In the genomic region with DNA sequence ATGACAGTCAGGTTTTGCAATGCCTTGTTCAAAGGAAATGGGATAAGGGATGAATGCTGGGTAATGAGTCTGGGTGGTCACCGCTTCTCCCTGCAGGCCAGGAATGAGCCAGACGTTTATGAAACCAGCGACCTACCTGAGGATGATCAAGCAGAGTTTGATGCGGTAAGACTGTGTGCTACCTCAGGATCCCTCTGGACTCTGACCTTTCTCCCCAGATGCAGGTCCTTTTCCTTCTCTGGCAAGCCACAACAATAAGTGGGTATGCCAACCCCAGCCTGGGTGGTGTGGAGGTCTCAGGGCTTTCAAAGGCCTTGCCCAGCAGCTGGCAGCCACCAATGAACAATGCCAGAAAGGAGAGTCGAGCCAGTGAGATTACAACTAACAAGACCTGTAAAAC, we compare ENCODE assay signal across 8 mouse cellular contexts. TPM values are rescaled to one million over a fixed set of nuclear protein-coding genes. Genes with fewer than 3 reads are reported as not detected.
A peak's percentile ranks its signal among the peaks of the same experiment; 100 is the strongest.
DNase-seq lines count a peak whose midpoint lies in the region; ATAC-seq and TF ChIP-seq lines count a peak whose summit lies in the region.

No protein-coding gene starts in this region.

- TF ChIP-seq POLR2A in small intestine, adult 2 months (IDR thresholded peaks at IDR 0.05; ENCODE audit: low read depth, low read length), result no peak

- H3K27me3 ChIP-seq in lung, embryonic 15.5 days, result peaks cover 23% of the 10 kb centered on the region
- H3K27me3 ChIP-seq in forebrain, embryonic 12.5 days, result peaks cover 16% of the 10 kb centered on the region
- H3K27me3 ChIP-seq in limb, embryonic 10.5 days (ENCODE audit: low read depth, poor library complexity, severe bottlenecking), result peaks cover 27% of the 10 kb centered on the region
- peaks cover 7% of the 10 kb centered on the region for H3K27me3 ChIP-seq in small intestine, adult 2 months (ENCODE audit: control insufficient read depth, insufficient read depth, low read length)

- H3K9me3 ChIP-seq in lung, embryonic 15.5 days, result no peaks in the 10 kb centered on the region
- H3K9me3 ChIP-seq in forebrain, embryonic 12.5 days, result no peaks in the 10 kb centered on the region
- no peaks in the 10 kb centered on the region for H3K9me3 ChIP-seq in limb, embryonic 10.5 days (replicated peaks)

- no peak for ATAC-seq in lung, embryonic 15.5 days (ENCODE audit: borderline replicate concordance, extremely low read depth, low FRiP score, low TSS enrichment)
- no peak for ATAC-seq in forebrain, embryonic 12.5 days (ENCODE audit: low FRiP score)

- peaks cover 29% of the 10 kb centered on the region for H3K36me3 ChIP-seq in lung, embryonic 15.5 days
- peaks cover 34% of the 10 kb centered on the region for H3K36me3 ChIP-seq in forebrain, embryonic 12.5 days (replicated peaks)
- peaks cover 50% of the 10 kb centered on the region for H3K36me3 ChIP-seq in limb, embryonic 10.5 days
- H3K36me3 ChIP-seq in small intestine, adult 2 months (ENCODE audit: control insufficient read depth, insufficient read depth, low read length), result peaks cover 22% of the 10 kb centered on the region

- no peak for TF ChIP-seq CTCF in small intestine, adult 2 months (IDR thresholded peaks at IDR 0.05; ENCODE audit: extremely low read depth, insufficient read length, insufficient replicate concordance, low read depth, low read length)

- no peak overlapping the region for H3K27ac ChIP-seq in lung, embryonic 15.5 days
- H3K27ac ChIP-seq in forebrain, embryonic 12.5 days, result no peak overlapping the region
- peak overlapping the region; percentile 93 for H3K27ac ChIP-seq in limb, embryonic 10.5 days
- H3K27ac ChIP-seq in small intestine, adult 2 months (ENCODE audit: insufficient read depth, low read depth, low read length), result peak overlapping the region; percentile 30; the same call in 1 of the 2 replicates

- peak overlapping the region; percentile 99 for H3K4me3 ChIP-seq in lung, embryonic 15.5 days
- H3K4me3 ChIP-seq in forebrain, embryonic 12.5 days (replicated peaks), result peak overlapping the region; percentile 87
- H3K4me3 ChIP-seq in limb, embryonic 10.5 days, result peak overlapping the region; percentile 87
- H3K4me3 ChIP-seq in small intestine, adult 2 months (ENCODE audit: low read depth, low read length), result peak overlapping the region; percentile 89

- no peak for DNase-seq in lung, postnatal 14 days
- no peak for DNase-seq in limb, embryonic 10.5 days (ENCODE audit: low spot score)
- no peak for DNase-seq in spleen, postnatal 14 days (ENCODE audit: low spot score in 2 of 2)
- DNase-seq in layer of hippocampus, postnatal 25 days (ENCODE audit: extremely low spot score in 1 of 2, low spot score in 1 of 2), result no peak
- DNase-seq in layer of hippocampus, adult 9-10 months (ENCODE audit: low spot score), result no peak

- H3K9ac ChIP-seq in lung, embryonic 15.5 days, result peak overlapping the region; percentile 100
- peak overlapping the region; percentile 98 for H3K9ac ChIP-seq in forebrain, embryonic 12.5 days

- 72% methylated on average over 5 of the region's 5 CpGs for WGBS in lung, embryonic 15.5 days
- WGBS in forebrain, embryonic 12.5 days, result 75% methylated on average over 5 of the region's 5 CpGs
- WGBS in limb, embryonic 10.5 days, result 77% methylated on average over 5 of the region's 5 CpGs
- 53% methylated on average over 5 of the region's 5 CpGs for WGBS in small intestine, adult 2 months

- H3K4me2 ChIP-seq in lung, embryonic 15.5 days, result peak overlapping the region; percentile 84
- peak overlapping the region; percentile 81 for H3K4me2 ChIP-seq in forebrain, embryonic 12.5 days

- H3K4me1 ChIP-seq in lung, embryonic 15.5 days, result peaks cover 26% of the 10 kb centered on the region
- H3K4me1 ChIP-seq in forebrain, embryonic 12.5 days, result peaks cover 40% of the 10 kb centered on the region
- H3K4me1 ChIP-seq in limb, embryonic 10.5 days, result peaks cover 27% of the 10 kb centered on the region
- peaks cover 14% of the 10 kb centered on the region for H3K4me1 ChIP-seq in small intestine, adult 2 months (ENCODE audit: control insufficient read depth, insufficient read depth, insufficient read length, low read length)

RNA-seq across cellular contexts. Expression of gene Dctn2, which starts 1.1 kb away (rescaled TPM):
- 184 and 189 TPM in 2 replicates for polyA plus RNA-seq in lung, embryonic 15.5 days (2015; fragmentation: Nextera tagmentation; extraction: Ambion mirVana)
- polyA plus RNA-seq in forebrain, embryonic 12.5 days (2016; fragmentation: Nextera tagmentation; extraction: Ambion mirVana), result 226 and 229 TPM in 2 replicates
- polyA plus RNA-seq in limb, embryonic 10.5 days (2016; fragmentation: Nextera tagmentation; extraction: Ambion mirVana), result 185 and 194 TPM in 2 replicates
- polyA plus RNA-seq in small intestine, adult 2 months (2012; rRNA removed), result 92.0 and 190 TPM in 2 replicates
- total RNA-seq in layer of hippocampus, postnatal 25 days (2021), result 100 to 1,000 TPM; 271 to 276 TPM

RNA-seq across cellular contexts. Expression of gene Kif5a, which starts 4.2 kb away (rescaled TPM):
- 0.70 and 1.3 TPM in 2 replicates for polyA plus RNA-seq in lung, embryonic 15.5 days (2015; fragmentation: Nextera tagmentation; extraction: Ambion mirVana)
- 44.1 and 53.1 TPM in 2 replicates for polyA plus RNA-seq in forebrain, embryonic 12.5 days (2016; fragmentation: Nextera tagmentation; extraction: Ambion mirVana)
- 1.4 and 2.2 TPM in 2 replicates for polyA plus RNA-seq in limb, embryonic 10.5 days (2016; fragmentation: Nextera tagmentation; extraction: Ambion mirVana)
- 1.1 and 1.8 TPM in 2 replicates for polyA plus RNA-seq in small intestine, adult 2 months (2012; rRNA removed)
- total RNA-seq in layer of hippocampus, postnatal 25 days (2021), result 100 to 1,000 TPM; 712 to 736 TPM

RNA-seq across cellular contexts. Expression of gene Mbd6, which starts 21.5 kb away (rescaled TPM):
- polyA plus RNA-seq in lung, embryonic 15.5 days (2015; fragmentation: Nextera tagmentation; extraction: Ambion mirVana), result 13.3 and 18.8 TPM in 2 replicates
- polyA plus RNA-seq in forebrain, embryonic 12.5 days (2016; fragmentation: Nextera tagmentation; extraction: Ambion mirVana), result 18.4 and 21.2 TPM in 2 replicates
- polyA plus RNA-seq in limb, embryonic 10.5 days (2016; fragmentation: Nextera tagmentation; extraction: Ambion mirVana), result 16.7 and 18.8 TPM in 2 replicates
- 39.3 and 76.2 TPM in 2 replicates for polyA plus RNA-seq in small intestine, adult 2 months (2012; rRNA removed)
- total RNA-seq in layer of hippocampus, postnatal 25 days (2021), result 10 to 100 TPM; 31.8 to 53.9 TPM

RNA-seq across cellular contexts. Expression of gene Mars, which starts 44.3 kb away (rescaled TPM):
- 104 and 108 TPM in 2 replicates for polyA plus RNA-seq in lung, embryonic 15.5 days (2015; fragmentation: Nextera tagmentation; extraction: Ambion mirVana)
- 177 and 183 TPM in 2 replicates for polyA plus RNA-seq in forebrain, embryonic 12.5 days (2016; fragmentation: Nextera tagmentation; extraction: Ambion mirVana)
- 170 and 205 TPM in 2 replicates for polyA plus RNA-seq in limb, embryonic 10.5 days (2016; fragmentation: Nextera tagmentation; extraction: Ambion mirVana)
- polyA plus RNA-seq in small intestine, adult 2 months (2012; rRNA removed), result 24.0 and 30.7 TPM in 2 replicates
- 10 to 100 TPM; 57.1 to 59.4 TPM for total RNA-seq in layer of hippocampus, postnatal 25 days (2021)

RNA-seq across cellular contexts. Expression of gene Arhgap9, which starts 54.4 kb away (rescaled TPM):
- 3.5 and 6.9 TPM in 2 replicates for polyA plus RNA-seq in lung, embryonic 15.5 days (2015; fragmentation: Nextera tagmentation; extraction: Ambion mirVana)
- polyA plus RNA-seq in forebrain, embryonic 12.5 days (2016; fragmentation: Nextera tagmentation; extraction: Ambion mirVana), result 0.64 and 1.3 TPM in 2 replicates
- 5.5 and 5.9 TPM in 2 replicates for polyA plus RNA-seq in limb, embryonic 10.5 days (2016; fragmentation: Nextera tagmentation; extraction: Ambion mirVana)
- 7.1 and 11.2 TPM in 2 replicates for polyA plus RNA-seq in small intestine, adult 2 months (2012; rRNA removed)
- 1 to 10 TPM in 1 of 2 experiments, under 1 TPM in 1; 0.89 to 1.1 TPM for total RNA-seq in layer of hippocampus, postnatal 25 days (2021)

Comparison
In these comparisons a context has a peak if more than half of its experiments do, and no peak if none do; other contexts are left out.
1. H3K27ac ChIP-seq: peak in limb, embryonic 10.5 days (single experiment) and small intestine, adult 2 months (single experiment); none in lung, embryonic 15.5 days (single experiment) and forebrain, embryonic 12.5 days (single experiment).
2. RNA of gene Kif5a, which starts 4.2 kb away (polyA plus RNA-seq): 44.1 to 53.1 TPM in forebrain, embryonic 12.5 days; 1.4 to 2.2 TPM in limb, embryonic 10.5 days, 1.1 to 1.8 TPM in small intestine, adult 2 months and 0.70 to 1.3 TPM in lung, embryonic 15.5 days; every median in the first group is over 10 times any median in the second.
3. Peak in every context shown above with its lines, with median percentiles within 50 percentile points of each other: H3K4me3 ChIP-seq.